Mouse (Mus musculus): ENCODE results near the gene Mboat1.

DNA sequence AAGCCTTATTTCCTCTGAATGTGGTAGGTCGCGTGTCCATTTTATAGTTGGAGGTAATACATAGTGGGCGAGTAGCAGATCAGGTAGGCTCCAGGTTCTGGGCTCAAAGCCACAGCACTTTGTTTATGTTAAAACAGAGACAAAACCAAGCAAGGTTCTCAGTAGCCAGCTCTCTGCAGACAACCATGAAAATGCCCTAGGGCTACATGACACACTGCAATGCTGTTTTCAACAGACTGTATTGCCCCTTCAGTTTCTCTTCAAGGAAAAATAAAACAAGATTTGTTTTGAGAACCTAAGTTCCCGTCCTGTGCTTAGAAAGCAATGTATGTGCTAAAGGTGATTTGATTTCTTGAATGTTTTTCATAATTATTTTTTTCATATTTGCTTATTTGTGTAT is 31.2 kb downstream of the Mboat1 start:
- TF ChIP-seq CTCF (IDR thresholded peaks at IDR 0.05; ENCODE audit: borderline replicate concordance, extremely low read depth, insufficient read depth, insufficient read length) (no peak), POLR2A (IDR thresholded peaks at IDR 0.05; ENCODE audit: borderline replicate concordance, extremely low read depth, insufficient read depth, insufficient read length, poor library complexity, severe bottlenecking) (no peak)
